Mouse (Mus musculus) layer of hippocampus, postnatal 14 days (tissue): ENCODE data around the gene Cwh43. TPM values are rescaled to one million over a fixed set of nuclear protein-coding genes. Genes with fewer than 3 reads are reported as not detected.

Experiments used
- DNase-seq, 2 experiments: peaks; one replicate each; pipeline ENCODE4 v3.0.0; 2021 to 2022; ENCODE audit warnings: low spot score in 2 of 2, mixed read lengths in 1 of 2
- long read RNA-seq, 2 experiments: library from polyadenylated mRNA; stranded (forward); transcript quantifications; one replicate each; pipeline ENCODE4 v2.0.0; 2021
- total RNA-seq, 2 experiments: library from RNA; stranded (reverse); gene quantifications; 2 replicates each; pipeline ENCODE4 v1.2.3; 2021

Gene Cwh43
- total RNA-seq, result 1 to 10 TPM; 3.3 to 3.4 TPM
- long read RNA-seq, experiment 1, partial matches to known transcripts, result 1 of 2 reads
- long read RNA-seq, experiment 1, other reads (novel, unspliced or antisense), result 1 of 2 reads
- long read RNA-seq, experiment 2, partial matches to known transcripts, result 2 of 2 reads
- long read RNA-seq, experiment 2, other reads (novel, unspliced or antisense), result 0 of 2 reads

GRCm38 (mm10) chr5:73405981-73406722, at the start of gene Cwh43:
Gene Cwh43 (plus strand): TSS chr5:73406075.
- peak in 1 of 2 experiments; percentile 49 for DNase-seq

- DNase-seq, result no peak
Measured at GRCm38 (mm10) chr5:73359134-73359751, 46.6 kb upstream of the Cwh43 start.

GRCm38 (mm10) chr5:73359752-73360141, 46.1 kb upstream of the Cwh43 start:
- DNase-seq, result peak in 1 of 2 experiments; percentile 54

- DNase-seq, result no peak
Measured at GRCm38 (mm10) chr5:73360240-73360639, 45.6 kb upstream of the Cwh43 start.

DNA sequence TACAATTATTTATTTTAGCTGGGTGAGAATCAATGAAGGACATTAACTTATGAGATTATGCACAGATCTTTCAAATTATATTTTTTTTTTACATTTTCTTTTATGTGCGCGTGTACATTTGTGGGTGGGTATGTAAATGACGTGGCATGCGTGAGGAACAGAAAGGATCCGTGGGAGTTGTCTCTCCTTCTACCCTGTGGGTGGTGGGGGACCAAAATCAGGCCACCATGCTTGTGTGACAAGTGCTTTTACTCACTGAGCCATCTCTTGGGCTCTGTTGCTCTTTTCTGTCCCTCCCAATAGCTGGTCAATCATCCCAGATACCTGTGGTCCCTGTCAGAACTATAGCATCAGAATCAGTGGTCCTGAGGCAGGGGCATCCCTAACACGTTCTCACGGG, 43.5 kb upstream of the Cwh43 start:
- DNase-seq, result no peak

GRCm38 (mm10) chr5:73362791-73363190, 43.1 kb upstream of the Cwh43 start:
- DNase-seq, result no peak

DNA sequence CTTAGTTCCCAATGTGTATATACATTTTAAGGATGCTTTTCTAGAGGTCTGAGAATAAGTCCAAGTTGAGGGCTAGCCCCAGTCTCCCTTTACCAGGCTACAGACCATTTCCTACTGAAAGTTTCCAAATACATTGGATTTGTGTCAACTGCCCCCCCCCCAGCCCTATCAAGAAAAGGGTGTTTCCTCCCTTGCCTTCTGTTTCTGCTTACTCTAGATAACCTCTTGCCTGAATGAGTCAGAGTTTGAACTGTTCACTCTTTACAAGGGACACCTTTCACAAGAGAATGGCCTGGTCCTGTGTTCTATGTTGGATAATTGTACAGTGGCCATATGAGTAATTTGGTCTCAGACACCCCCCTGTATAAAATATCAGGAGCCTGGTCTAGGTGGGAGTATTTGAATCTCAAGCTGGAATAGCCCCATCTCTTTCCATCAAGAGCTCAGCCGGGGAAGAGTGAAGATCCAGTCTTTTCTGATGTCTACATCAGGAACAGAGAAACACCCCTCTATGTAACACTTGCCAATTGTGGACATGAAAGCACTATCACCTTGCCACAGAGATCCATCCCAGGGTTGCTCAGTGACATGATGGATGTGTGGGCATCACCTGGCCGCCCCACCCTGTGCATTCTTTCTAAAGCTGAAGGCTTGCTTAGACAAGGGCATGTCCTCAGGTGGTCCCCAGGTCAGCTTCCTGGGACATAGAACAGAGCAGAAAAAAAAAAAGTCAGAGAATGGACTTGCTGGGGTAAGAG, 41.6 kb upstream of the Cwh43 start:
- DNase-seq, result no peak

- DNase-seq, result no peak
Measured at GRCm38 (mm10) chr5:73367906-73368305, 38.0 kb upstream of the Cwh43 start.

DNA sequence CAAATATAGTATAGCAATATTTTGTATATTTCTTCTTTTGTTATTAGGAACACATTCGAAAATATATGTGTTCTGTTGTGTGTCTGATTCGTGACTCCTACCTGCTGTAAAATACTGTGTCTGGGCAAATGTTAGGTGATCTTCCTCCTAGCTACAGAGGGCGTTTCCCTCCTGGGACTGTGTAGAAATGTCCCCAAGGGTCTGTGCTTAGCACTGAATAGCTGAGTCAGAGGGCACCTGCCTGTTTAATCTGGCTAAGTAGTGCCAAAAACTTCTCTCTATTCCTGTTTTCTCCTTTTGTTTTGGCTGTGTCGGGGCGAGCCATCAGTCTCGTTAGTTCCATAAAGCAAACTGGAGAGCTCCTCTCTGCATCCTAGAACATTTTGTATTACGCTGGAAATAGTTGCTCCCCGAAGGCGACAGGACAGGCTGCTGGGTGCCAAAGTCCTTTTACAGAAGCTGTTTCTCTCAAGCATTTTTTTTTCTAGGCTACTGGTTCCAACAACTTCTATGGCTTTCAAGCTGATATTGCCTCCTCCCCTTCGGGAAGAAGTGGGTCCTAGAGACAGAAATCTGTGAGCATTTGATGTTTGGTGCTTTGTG, 36.9 kb upstream of the Cwh43 start:
- DNase-seq, result no peak

DNA sequence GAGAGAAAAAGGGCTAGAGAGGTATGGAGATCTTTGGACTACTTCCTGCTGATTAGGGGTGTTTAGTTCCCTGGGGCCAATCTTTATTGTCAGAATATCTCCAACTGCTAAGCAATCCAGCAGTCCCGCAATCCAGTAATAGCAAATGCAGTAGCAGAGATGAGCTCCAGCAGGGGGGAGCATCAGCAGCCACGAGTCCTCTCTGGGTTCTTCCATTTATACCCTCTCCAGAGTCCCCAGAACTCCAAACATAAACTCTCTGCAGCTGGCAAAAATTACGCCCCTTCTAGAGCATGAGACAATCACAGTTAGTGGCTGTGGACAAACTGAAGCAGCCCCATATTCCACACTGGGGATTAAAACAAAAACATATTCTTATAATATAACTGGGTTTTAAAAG, 36.1 kb upstream of the Cwh43 start:
- no peak for DNase-seq

GRCm38 (mm10) chr5:73372601-73373000, 33.3 kb upstream of the Cwh43 start:
- no peak for DNase-seq

DNA sequence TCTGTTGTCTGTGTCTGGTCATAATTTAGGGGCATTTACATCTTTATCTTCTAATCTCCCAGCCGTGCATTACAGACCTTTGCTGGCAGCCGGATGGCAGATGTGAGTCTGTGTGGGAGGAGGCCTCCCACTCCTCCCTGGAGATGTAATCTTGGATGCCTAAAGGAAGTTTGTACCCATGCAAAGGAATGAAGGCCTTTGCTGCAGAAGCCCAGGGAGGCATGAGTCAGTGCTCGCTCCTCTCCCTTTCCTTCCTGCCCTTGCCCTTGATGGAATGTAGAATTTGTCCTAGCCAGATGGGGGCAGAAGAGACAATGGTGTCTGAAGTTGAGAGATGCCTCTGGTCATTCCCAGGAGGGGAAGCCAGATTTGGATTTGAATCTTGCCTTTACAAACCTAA, 32.7 kb upstream of the Cwh43 start:
- no peak for DNase-seq

GRCm38 (mm10) chr5:73376041-73376440, 29.8 kb upstream of the Cwh43 start:
- DNase-seq, result no peak

GRCm38 (mm10) chr5:73376491-73376890, 29.4 kb upstream of the Cwh43 start:
- DNase-seq, result no peak

DNA sequence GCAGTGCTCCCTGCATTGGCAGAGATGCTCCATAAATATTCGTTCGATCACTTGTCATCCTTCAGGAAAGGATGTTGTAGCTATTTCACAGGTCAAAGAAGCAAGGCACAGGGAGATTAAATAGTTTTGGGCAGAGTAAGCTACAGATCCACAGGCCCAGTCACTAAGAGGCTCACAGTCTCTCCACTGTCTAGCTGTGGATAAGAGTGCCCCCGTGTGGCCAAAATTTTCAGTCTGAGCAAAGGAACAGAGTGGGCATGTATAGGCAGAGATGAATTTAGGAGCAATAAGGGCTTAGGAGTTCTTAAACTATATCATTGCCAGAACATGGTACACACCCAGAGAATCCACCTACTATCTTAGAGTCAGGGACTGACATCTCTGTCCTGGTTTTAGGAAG, 26.0 kb upstream of the Cwh43 start:
- peak; percentile 87 to 89 for DNase-seq

- no peak for DNase-seq
Measured at GRCm38 (mm10) chr5:73380829-73381228, 25.0 kb upstream of the Cwh43 start.

GRCm38 (mm10) chr5:73381510-73381909, 24.4 kb upstream of the Cwh43 start:
- DNase-seq, result no peak

DNA sequence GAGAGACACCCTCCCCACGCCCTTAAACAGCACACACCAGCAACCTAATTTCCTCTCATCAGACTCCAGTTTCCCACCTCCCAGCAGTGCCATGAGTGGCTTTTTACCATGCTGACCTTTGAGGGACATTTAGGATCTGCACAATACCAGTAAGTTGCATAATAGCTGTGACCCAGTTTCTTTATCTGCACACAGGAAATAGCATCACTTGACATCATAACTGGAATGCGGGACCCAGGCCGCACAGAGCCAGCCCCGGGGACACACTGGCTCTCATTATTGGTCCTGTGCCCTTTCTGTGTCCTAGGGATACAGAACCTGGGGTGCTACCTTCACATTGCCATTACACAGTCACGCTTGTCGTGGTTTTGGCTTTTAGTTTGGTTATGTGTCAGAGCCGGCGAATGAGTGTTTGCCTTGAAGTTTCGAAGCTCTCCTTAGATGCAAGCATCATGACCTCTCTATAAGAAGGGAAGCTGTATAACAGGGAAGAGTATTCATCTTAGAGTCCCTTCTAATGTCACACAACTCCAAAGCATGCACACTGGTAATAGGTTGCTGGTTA, 23.8 kb upstream of the Cwh43 start:
- no peak for DNase-seq

DNA sequence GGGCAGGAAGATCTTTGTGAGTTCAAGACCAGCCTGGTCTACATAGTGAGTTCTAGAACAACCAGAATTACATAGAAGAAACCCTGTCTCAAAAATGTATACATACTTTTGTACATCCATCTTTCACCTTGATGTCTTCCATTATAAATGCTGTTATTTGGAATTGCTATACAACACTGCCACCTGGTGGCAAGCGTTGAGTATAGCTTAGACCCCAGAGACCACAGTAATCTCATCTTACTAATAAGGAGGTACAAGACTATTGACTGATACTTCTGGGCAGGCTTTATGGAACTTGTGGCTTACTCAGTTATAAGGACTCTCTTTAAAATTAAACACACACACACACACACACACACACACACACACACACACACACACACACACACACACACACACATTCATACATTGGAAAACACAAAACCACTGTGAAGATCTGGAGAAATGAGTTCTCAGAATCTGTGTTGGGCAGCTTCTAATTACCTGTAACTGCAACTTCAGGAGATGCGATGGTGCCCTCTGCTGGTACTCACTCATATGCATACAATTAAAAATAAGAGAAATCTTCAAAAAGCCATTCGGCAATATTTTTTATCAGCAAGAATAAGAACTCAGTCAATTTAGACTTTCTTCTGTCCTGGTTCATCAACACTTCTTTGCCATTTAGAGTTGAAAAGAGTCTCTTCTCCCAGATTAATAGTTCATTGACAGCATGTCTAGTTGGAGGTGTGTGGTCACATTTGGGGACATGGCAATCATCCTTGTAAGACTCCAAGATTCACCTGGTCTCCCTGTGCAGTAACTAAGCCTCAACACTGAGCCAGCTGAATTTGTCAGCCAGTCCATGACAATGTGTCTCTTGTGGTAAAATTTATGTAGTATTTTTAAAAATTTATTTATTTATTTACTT, 22.9 kb upstream of the Cwh43 start:
- peak; percentile 60 to 86 for DNase-seq

DNA sequence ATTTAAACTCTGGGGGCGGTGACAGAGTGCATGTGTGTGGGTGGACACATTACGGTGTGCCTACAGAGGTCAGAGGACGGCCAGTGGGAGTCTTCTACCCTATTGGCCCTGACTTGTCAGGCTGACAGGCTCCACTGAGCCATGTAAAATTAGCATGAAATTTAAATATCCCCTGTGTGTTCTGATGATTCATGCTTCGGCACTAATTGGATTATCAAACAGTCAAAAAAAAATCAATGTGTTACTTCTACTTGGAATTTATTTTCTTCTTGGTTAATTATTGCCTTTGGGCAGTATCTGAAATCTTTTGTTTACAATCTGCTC, 22.3 kb upstream of the Cwh43 start:
- DNase-seq, result no peak
